Mouse (Mus musculus) monocyte, adult 2 months (primary cell): ENCODE results near the gene Rnaseh2b.

Source experiments
- DNase-seq, 2 experiments: peaks; one replicate each; pipeline ENCODE4 v3.0.0; 2022; ENCODE audit warnings: low spot score in 2 of 2, low read depth in 1 of 2

Gene Rnaseh2b

DNA sequence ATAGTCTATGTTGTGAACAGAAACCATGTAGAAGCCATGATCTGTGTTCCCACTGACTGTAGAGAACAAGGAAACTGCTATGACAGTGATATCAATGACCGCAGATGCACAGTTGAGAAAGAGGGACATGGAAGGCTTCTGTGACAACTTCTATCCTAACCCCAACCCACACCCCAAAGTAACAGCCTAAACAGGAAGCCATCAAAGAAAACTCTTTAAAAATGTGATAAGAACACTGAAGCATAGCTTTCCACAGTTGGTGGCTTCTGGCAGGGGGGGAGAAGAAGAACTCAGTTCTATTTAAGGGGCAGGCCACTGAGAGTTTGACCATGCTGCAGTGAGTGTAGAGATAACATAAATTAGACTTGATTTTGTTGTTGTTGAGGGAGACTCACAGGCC, 19.3 kb downstream of the Rnaseh2b start:
- no peak for DNase-seq

DNA sequence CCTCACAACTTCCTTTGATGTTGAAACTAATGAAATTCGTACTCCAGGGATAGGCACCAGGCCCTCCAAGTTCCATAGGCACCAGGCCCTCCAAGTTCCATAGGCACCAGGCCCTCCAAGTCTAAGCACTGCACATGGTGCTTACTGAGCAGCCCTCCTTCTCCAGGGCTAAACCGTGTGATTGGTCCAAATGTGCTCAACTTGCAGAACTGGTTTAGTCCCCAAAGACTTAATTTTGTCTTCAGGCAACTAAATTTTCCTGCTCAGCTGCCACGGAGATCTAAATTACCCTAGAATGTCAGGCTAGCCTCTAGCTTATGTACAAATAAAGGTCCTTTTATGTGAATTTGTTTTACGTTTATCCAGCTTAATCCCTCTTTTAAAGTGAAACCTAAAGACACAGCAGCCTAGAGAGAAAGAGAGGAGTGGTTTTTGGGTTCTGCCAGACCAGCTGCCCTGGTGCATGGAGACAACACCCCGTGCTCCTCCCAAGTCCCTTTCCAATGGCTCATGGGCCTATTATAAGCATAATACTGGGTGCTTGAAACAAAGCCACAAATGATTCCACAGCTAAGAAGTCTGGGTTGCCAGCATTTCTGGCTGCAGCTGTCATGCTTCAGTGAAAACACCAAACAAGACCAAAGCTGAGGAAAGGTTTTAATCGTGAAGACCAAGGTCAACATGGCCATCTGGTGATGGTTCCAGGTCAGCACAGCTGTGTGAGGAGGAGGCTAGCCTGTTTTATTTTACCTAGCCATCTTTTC, 30.4 kb downstream of the Rnaseh2b start:
- DNase-seq: no peak

DNA sequence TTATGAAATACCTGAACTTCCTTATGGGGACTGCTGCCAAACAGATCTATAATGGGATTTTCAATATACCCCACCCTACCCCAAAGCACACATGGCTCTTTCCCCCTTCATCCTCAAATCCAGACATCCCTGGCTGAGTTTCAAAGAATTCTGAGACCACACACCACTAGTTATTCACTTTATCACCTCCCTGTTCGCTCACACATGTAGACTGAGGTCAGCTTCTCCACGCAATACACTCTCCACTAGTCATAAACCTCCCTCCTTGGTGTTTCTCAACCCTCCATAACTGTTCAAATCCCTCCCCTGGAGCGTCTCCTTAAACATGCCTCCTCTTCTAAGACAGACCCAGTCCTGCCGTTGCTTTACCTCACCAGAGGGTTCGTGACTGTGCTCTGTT, 31.1 kb downstream of the Rnaseh2b start:
- DNase-seq: no peak

DNA sequence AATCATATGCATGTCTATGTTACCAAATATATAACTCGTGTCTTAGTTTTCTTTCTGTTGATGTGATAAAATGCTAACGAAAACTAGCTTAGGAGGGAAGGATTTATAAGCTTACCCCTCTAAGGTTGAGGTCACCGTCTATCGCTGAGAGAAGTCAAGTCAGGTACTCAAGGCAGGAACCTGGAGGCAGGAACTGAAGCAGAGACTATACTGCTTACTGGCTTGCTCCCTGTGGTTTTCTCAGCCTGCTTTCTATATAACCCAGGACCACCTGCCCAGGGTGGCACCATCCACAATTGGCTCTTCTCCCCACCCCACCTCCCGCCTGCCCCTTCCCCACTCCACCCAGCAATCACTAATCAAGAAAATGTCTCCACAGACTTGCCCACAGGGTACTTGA, 32.6 kb downstream of the Rnaseh2b start:
- DNase-seq: no peak

GRCm38 (mm10) chr14:62326026-62326425, 33.6 kb downstream of the Rnaseh2b start:
- no peak for DNase-seq

DNA sequence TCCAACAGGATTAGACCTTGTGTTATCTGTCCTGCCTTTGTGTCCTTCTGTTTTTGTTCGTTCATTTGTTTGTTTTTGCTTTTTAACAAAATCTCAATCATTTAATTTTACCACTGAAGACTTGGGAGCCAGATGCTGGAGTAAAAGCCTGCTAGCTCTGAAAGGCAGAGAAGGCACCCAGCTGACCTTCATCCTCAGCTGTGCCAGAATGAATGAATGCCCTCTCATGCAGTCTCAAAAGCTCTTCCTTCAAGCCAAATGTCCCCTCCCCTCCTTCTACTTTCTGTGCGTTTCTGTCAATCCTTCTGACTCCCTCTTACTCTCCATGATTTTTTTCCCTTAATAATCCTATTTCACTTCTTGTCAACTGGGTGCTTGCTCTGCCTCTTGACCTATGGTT, 34.8 kb downstream of the Rnaseh2b start:
- no peak for DNase-seq

DNA sequence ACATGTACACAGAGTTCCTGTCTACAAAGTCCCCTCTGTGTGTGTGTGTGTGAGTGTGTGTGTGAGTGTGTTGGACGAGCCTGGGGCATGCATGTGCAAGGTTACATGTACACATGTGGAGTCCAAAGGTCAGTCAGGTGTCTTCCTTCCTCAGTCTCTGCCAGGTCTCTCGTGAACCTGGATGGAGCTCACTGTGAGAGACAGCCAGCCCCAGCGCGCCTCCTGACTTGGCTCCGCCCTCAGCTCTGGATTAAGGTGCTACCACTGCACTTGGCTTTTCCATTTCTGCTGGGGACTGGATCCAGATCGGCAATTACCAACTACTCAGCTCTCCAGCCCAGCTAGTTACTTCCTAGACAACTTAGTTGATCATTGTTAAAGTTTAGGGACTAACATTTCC, 36.2 kb downstream of the Rnaseh2b start:
- DNase-seq: no peak

DNA sequence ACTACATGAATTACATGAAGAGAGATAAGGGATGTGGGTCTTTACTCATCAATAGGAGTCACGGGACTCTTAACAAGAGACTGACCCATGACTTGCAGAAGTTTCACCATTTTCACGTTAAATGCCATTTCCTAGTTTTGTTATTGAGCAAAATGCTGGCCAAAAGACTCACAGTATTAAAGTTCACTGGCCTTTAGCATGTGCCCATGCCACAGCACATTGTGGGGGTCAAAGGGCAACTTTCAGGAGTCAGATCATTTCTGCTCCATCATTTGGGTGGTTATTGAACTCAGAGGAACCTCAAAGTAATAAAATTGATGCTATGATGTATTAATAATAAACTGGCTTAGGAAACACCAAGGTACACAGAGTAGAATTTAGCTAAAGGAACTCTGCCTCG, 37.2 kb downstream of the Rnaseh2b start:
- no peak for DNase-seq

DNA sequence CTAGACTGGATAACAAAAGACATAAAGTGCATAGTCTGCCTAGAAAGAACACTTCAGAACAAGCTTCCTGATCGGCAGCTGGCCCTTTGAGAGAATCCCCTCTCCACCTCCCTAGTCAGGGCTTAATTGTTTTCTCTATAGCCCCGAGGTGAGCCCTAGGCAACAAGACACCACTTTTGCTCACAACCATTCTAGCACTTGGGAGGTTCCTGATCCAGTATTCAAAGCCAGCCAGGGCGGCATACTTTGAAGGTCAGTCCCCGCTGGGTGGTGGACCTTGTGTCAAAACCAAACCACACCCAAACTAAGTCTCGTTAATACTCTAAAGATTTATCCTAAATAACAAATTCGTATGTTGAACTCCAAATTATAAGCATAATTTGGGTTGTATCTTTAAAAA, 39.1 kb downstream of the Rnaseh2b start:
- no peak for DNase-seq

GRCm38 (mm10) chr14:62331866-62332619, 39.7 kb downstream of the Rnaseh2b start:
- DNase-seq: peak; percentile 78 to 82

DNA sequence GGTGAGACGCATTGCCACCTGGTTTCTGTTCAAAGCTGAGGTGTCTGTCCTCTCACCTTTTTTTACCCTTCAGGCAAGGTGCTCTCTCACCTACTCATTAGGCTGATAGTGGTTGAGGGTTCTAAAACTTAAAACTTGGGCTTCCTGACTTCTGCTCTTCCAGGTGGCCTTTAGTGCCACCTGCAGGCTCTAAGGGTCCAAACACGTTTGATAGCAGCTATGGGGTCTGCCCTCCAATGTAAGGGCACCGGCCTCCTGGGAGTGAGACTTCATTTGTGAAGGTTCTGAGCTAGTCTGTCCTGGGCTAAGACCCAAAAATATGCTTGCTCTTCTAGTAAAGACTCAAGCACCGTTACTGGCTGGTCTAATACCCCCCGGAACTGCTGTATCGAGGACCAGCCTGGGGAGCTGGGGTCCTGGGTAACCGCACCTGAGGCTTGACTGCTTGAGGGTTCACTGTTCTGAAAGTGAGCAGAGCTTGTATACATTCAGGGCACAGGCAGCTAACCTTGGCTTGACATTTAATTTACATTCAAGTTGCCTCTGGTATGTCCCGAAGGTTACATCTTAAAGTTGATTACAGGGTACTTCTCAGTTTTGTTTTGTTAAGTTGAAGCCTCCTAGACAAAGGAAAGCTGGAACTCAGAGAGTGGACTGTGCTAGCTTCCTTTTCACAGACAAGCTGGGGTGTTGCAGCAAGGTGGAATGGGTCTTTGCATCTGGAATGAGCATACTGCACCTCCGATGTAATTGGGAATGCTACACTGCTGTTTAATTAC, 41.7 kb downstream of the Rnaseh2b start:
- no peak for DNase-seq

GRCm38 (mm10) chr14:62339196-62339595, 46.8 kb downstream of the Rnaseh2b start:
- DNase-seq: no peak

GRCm38 (mm10) chr14:62341887-62342642, 49.7 kb downstream of the Rnaseh2b start:
- DNase-seq: no peak

GRCm38 (mm10) chr14:62342643-62343144, 50.3 kb downstream of the Rnaseh2b start:
- no peak for DNase-seq

DNA sequence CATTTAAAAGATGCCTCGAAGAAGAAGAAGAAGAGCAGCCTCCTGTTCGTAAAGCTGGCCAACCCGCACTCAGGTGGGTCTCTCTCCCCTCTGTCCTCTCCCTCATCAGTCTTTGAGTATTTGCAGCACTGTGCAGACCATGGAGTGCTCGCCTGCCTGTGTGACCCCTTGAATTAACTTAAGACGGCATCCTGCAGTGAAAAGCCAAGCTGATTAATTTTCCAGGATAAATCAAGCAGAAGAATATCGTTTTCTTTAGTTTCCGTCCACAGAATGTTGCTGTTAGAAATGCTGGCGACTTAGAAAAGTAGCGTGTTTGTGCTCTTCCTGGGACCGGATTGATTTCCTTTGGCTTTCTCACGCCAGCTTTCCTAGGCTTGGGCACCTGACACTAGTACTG, 54.2 kb downstream of the Rnaseh2b start:
- no peak for DNase-seq

DNA sequence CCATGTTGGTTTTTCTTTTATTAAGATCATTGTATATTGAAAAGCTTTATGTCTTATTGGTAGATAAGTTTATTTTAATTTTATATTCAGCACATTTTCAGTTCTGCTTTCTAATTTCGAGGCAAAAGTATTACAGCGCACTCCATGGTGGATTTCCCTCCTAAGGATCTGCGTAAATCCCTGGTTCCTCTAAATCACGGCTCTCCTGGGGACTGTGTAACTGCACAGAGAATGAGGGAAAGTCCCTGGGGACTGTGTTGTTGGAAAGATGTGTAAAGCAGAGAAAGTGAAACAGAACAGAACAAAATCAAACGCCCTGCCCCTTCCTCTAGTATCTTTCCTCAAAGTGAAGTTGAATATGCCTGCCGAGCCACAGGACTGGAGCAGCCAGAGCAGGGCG, 54.7 kb downstream of the Rnaseh2b start:
- DNase-seq: peak; percentile 43 to 47

DNA sequence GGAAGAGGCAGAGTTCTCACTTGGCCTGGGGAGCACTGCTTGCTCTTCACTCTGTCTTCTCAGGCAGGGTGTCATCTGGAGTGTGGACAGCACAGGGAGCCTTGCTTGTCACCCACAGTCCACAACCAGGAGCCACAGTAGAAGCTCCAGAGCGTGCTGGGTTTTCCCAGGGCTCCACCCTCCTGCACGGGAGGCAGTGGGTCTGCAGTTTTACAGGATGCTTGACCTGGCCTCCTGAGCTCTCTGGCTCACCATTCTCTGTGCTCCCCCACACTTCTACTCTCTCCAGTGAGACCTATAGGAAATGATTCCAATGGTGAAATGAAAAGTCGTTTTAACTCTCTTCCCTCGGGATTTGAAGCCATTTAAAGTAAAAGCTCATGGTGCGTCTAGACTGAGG, 57.4 kb downstream of the Rnaseh2b start:
- no peak for DNase-seq

DNA sequence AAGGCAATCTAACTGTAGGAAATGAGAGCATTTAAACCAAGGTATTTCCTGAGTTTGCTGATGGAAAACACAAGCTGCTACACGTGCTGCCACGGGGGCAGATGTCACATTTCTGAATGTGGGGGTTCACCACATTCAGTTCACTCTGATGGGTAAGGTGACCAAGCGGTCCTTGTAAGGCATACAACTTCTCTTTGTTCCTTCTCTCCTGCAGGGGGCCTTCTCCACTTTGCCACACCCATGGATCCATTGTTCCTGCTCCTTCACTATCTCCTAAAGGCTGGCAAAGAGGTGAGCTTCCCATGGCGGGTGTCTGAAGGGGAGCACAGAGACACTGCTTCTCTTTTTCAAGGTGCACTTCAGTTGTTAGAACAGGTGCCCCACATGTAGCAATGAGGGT, 57.8 kb downstream of the Rnaseh2b start:
- no peak for DNase-seq

DNA sequence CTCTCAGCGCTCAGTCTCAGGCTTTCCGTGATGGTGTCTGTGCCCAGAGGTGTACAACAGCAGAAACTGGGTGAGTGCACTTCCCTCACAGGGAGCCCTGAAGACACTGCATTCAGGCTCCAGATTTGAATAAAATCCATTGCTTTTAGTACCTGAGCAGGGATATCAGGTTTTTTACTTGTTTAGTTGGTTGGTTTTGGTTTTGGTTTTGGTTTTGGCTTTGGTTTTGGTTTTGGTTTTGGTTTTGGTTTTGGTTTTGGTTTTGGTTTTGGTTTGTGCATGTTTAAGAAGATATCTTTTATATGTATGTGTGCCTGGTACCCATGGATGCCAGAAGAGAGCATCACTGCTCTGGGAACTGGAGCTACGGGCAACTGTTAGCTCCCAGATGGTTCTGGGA, 58.5 kb downstream of the Rnaseh2b start:
- DNase-seq: no peak

GRCm38 (mm10) chr14:62353372-62353771, 61.0 kb downstream of the Rnaseh2b start:
- DNase-seq: no peak

DNA sequence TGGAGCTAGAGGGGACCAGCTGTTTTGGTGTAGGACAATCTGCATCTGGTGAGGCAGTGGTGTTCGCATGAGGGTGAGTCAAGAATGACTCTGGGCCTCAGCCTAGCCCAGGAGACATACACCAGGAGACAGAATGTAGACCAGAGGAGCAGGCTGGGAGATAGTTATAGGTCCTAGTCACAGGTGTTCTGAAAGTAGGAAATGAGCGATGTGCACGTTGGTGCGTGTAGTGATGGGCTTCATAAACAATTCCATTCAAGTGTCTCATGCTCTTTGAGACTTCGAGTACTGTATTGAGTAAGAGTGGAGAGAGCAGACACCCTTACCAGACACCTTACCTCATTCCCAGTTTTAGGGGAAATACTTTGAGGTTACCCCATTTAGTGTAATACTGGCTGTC, 61.4 kb downstream of the Rnaseh2b start:
- no peak for DNase-seq
